Mouse (Mus musculus) hindbrain, embryonic 16.5 days (tissue): ENCODE measurements around the gene Syt1. TPM values are rescaled to one million over a fixed set of nuclear protein-coding genes. Genes with fewer than 3 reads are reported as not detected.

Experiments used
- ATAC-seq: fragments of 200-750 bp; cut with Nextera tagmentation; 2 replicates; pipeline ENCODE4 v1.8.0; 2017; ENCODE audit warnings: moderate TSS enrichment, moderate library complexity
- H3K27ac ChIP-seq: fragments of 300-500 bp; sonication (generic); 2 replicates; pipeline ENCODE4 v1.5.1; 2014; ENCODE audit warnings: low read depth, mild to moderate bottlenecking, control low read depth, low read length, moderate library complexity
- H3K27me3 ChIP-seq: fragments of 300-500 bp; sonication (generic); replicated peaks from 2 replicates; pipeline ENCODE4 v1.6.1; 2014; ENCODE audit warnings: low read length; ENCODE audit not compliant: control insufficient read depth, insufficient read depth
- H3K36me3 ChIP-seq: fragments of 300-500 bp; sonication (generic); 2 replicates; pipeline ENCODE4 v1.6.1; 2014; ENCODE audit warnings: mild to moderate bottlenecking, low read length, moderate library complexity, mixed read lengths; ENCODE audit not compliant: control insufficient read depth, insufficient read depth
- H3K4me1 ChIP-seq: fragments of 300-500 bp; sonication (generic); 2 replicates; pipeline ENCODE4 v1.6.1; 2014; ENCODE audit warnings: low read depth, low read length; ENCODE audit not compliant: control insufficient read depth, insufficient read depth
- H3K4me2 ChIP-seq: fragments of 300-500 bp; sonication (generic); 2 replicates; pipeline ENCODE4 v1.6.1; 2014; ENCODE audit warnings: mild to moderate bottlenecking, low read length, control low read depth, moderate library complexity
- H3K4me3 ChIP-seq: fragments of 300-500 bp; sonication (generic); 2 replicates; pipeline ENCODE4 v1.5.1; 2014; ENCODE audit warnings: mild to moderate bottlenecking, low read length, control low read depth, moderate library complexity
- H3K9ac ChIP-seq: fragments of 300-500 bp; sonication (generic); 2 replicates; pipeline ENCODE4 v1.6.1; 2014; ENCODE audit warnings: low read depth, mild to moderate bottlenecking, control low read depth, low read length, moderate library complexity
- H3K9me3 ChIP-seq: fragments of 300-500 bp; sonication (generic); 2 replicates; pipeline ENCODE4 v1.6.1; 2014; ENCODE audit warnings: mild to moderate bottlenecking, low read length, moderate library complexity; ENCODE audit not compliant: control insufficient read depth
- WGBS: fragments of 180-500 bp; shearing (Covaris S2); extraction: QIAGEN DNeasy Blood & Tissue Kit; methylation state at CpG from one replicate; pipeline ENCODE4 v1.1.7; 2014; 5-methylcytosine and 5-hydroxymethylcytosine counted together
- polyA plus RNA-seq: library from polyadenylated mRNA; unstranded; fragments of >200 nt; fragmentation: Nextera tagmentation; extraction: Ambion mirVana; gene quantifications from 2 replicates; pipeline ENCODE4 v1.2.1, GENCODE M21; 2015

The Syt1 gene
- polyA plus RNA-seq, 1 experiment from 2014 or later: 149 TPM

GRCm38 (mm10) chr10:108979660-108980059, 31.1 kb downstream of the Syt1 start:
- Histone ChIP-seq H3K9ac (no peak overlapping the region), H3K27ac (no peak overlapping the region), H3K36me3 (no peaks in the 10 kb centered on the region), H3K4me1 (no peaks in the 10 kb centered on the region), H3K4me2 (no peak overlapping the region), H3K4me3 (no peak overlapping the region), H3K9me3 (peaks cover 3% of the 10 kb centered on the region; the same call in 1 of the 2 replicates), H3K27me3 (no peaks in the 10 kb centered on the region)
- ATAC-seq: peak; percentile 81
- 23% methylated on average over 6 of the region's 6 CpGs for WGBS

- Histone ChIP-seq H3K4me1 (no peaks in the 10 kb centered on the region), H3K9ac (no peak overlapping the region), H3K9me3 (no peaks in the 10 kb centered on the region), H3K36me3 (no peaks in the 10 kb centered on the region), H3K27me3 (no peaks in the 10 kb centered on the region), H3K4me2 (no peak overlapping the region), H3K27ac (no peak overlapping the region), H3K4me3 (no peak overlapping the region)
- no peak for ATAC-seq
- 91% methylated on average over 5 of the region's 5 CpGs for WGBS
These were observed 55.8 kb downstream of the Syt1 start for GRCm38 (mm10) chr10:108954952-108955351.

GRCm38 (mm10) chr10:108952182-108952581, 58.6 kb downstream of the Syt1 start:
- no peak overlapping the region for H3K27ac ChIP-seq
- WGBS: 77% methylated on average over 8 of the region's 8 CpGs

GRCm38 (mm10) chr10:108936838-108937430, 73.8 kb downstream of the Syt1 start:
- H3K4me1 ChIP-seq: no peaks in the 10 kb centered on the region
- no peaks in the 10 kb centered on the region for H3K36me3 ChIP-seq
- H3K4me2 ChIP-seq: no peak overlapping the region
- no peak for ATAC-seq
- no peak overlapping the region for H3K27ac ChIP-seq
- 81% methylated on average over 10 of the region's 10 CpGs for WGBS
- no peaks in the 10 kb centered on the region for H3K27me3 ChIP-seq
- no peak overlapping the region for H3K4me3 ChIP-seq
- H3K9ac ChIP-seq: no peak overlapping the region
- no peaks in the 10 kb centered on the region for H3K9me3 ChIP-seq

More at GRCm38 (mm10) chr10:108952182-108952581, 58.6 kb downstream of the Syt1 start:
- Histone ChIP-seq H3K36me3 (no peaks in the 10 kb centered on the region), H3K4me1 (no peaks in the 10 kb centered on the region), H3K9ac (no peak overlapping the region), H3K9me3 (no peaks in the 10 kb centered on the region), H3K27me3 (no peaks in the 10 kb centered on the region), H3K4me3 (no peak overlapping the region), H3K4me2 (no peak overlapping the region)
- ATAC-seq: no peak

- no peaks in the 10 kb centered on the region for H3K36me3 ChIP-seq
- no peaks in the 10 kb centered on the region for H3K4me1 ChIP-seq
- no peaks in the 10 kb centered on the region for H3K27me3 ChIP-seq
- peak; percentile 84 for ATAC-seq
- no peak overlapping the region for H3K27ac ChIP-seq
- no peak overlapping the region for H3K4me3 ChIP-seq
- H3K4me2 ChIP-seq: no peak overlapping the region
- 71% methylated on average over 3 of the region's 3 CpGs for WGBS
- no peaks in the 10 kb centered on the region for H3K9me3 ChIP-seq
- no peak overlapping the region for H3K9ac ChIP-seq
These were observed 80.5 kb downstream of the Syt1 start for GRCm38 (mm10) chr10:108930299-108930698.

- Histone ChIP-seq H3K4me1 (no peaks in the 10 kb centered on the region), H3K4me2 (no peak overlapping the region), H3K4me3 (no peak overlapping the region), H3K9ac (no peak overlapping the region), H3K9me3 (no peaks in the 10 kb centered on the region), H3K27ac (no peak overlapping the region), H3K36me3 (no peaks in the 10 kb centered on the region), H3K27me3 (no peaks in the 10 kb centered on the region)
- WGBS: 72% methylated on average over 6 of the region's 6 CpGs
- 0 out of 2 replicates have a peak, but pooled peaks have one; percentile 30 for ATAC-seq
These were observed 81.1 kb downstream of the Syt1 start for GRCm38 (mm10) chr10:108929676-108930075.

- no peaks in the 10 kb centered on the region for H3K36me3 ChIP-seq
- H3K4me2 ChIP-seq: no peak overlapping the region
- H3K9me3 ChIP-seq: no peaks in the 10 kb centered on the region
- no peak overlapping the region for H3K9ac ChIP-seq
- no peak overlapping the region for H3K27ac ChIP-seq
- no peak overlapping the region for H3K4me3 ChIP-seq
- H3K4me1 ChIP-seq: no peaks in the 10 kb centered on the region
- 92% methylated on average over 1 of the region's 1 CpGs for WGBS
- no peak for ATAC-seq
- no peaks in the 10 kb centered on the region for H3K27me3 ChIP-seq
These were observed 105.5 kb downstream of the Syt1 start for GRCm38 (mm10) chr10:108905264-108905663.

GRCm38 (mm10) chr10:108904371-108904770, 106.4 kb downstream of the Syt1 start:
- WGBS: 75% methylated on average over 4 of the region's 4 CpGs

GRCm38 (mm10) chr10:108896529-108896928, 114.3 kb downstream of the Syt1 start:
- H3K9me3 ChIP-seq: no peaks in the 10 kb centered on the region
- no peak overlapping the region for H3K4me3 ChIP-seq
- H3K9ac ChIP-seq: no peak overlapping the region
- no peak overlapping the region for H3K4me2 ChIP-seq
- no peaks in the 10 kb centered on the region for H3K27me3 ChIP-seq
- ATAC-seq: no peak
- no peaks in the 10 kb centered on the region for H3K36me3 ChIP-seq
- WGBS: 91% methylated on average over 5 of the region's 5 CpGs
- no peak overlapping the region for H3K27ac ChIP-seq
- no peaks in the 10 kb centered on the region for H3K4me1 ChIP-seq

More at GRCm38 (mm10) chr10:108904371-108904770, 106.4 kb downstream of the Syt1 start:
- Histone ChIP-seq H3K27me3 (no peaks in the 10 kb centered on the region), H3K9me3 (no peaks in the 10 kb centered on the region), H3K4me3 (no peak overlapping the region), H3K27ac (no peak overlapping the region), H3K4me1 (no peaks in the 10 kb centered on the region), H3K9ac (no peak overlapping the region), H3K4me2 (no peak overlapping the region), H3K36me3 (no peaks in the 10 kb centered on the region)
- no peak for ATAC-seq
